Mouse (Mus musculus): ENCODE measurements at regions not wholly inside any gene's neighbourhood (a gene's known extent, or its start where the extent isn't known, plus 50 kb on each side); places are given as distances from the start of the nearest gene placed in this dataset.
"Not testable (repeated sequence)": the region's sequence is repeated elsewhere in the genome, so short reads cannot be mapped to it uniquely, and the experiment has no call there.

GRCm38 (mm10) chr8:60728339-60728738, 95.7 kb downstream of the Mfap3l start:
- DNase-seq (ENCODE audit: extremely low spot score in 1 of 2, low spot score in 2 of 2), result no peak
- intact Hi-C loops (cut with DNase I), result no loop called here

- no peak for DNase-seq (ENCODE audit: extremely low spot score in 1 of 2, low spot score in 2 of 2)
- intact Hi-C loops (cut with DNase I), result no loop called here
These were observed 99.9 kb downstream of the Mfap3l start for GRCm38 (mm10) chr8:60732545-60732944.

- no peak for DNase-seq (ENCODE audit: extremely low spot score in 1 of 2, low spot score in 2 of 2)
- intact Hi-C loops (cut with DNase I), result no loop called here
These were observed 103.3 kb downstream of the Mfap3l start for GRCm38 (mm10) chr8:60735961-60736360.

GRCm38 (mm10) chr8:60736401-60736800, 103.8 kb downstream of the Mfap3l start:
- intact Hi-C loops (cut with DNase I), result no loop called here
- no peak for DNase-seq (ENCODE audit: extremely low spot score in 1 of 2, low spot score in 2 of 2)

- no peak for DNase-seq (ENCODE audit: extremely low spot score in 1 of 2, low spot score in 2 of 2)
- intact Hi-C loops (cut with DNase I), result no loop called here
These were observed 104.3 kb downstream of the Mfap3l start for GRCm38 (mm10) chr8:60736913-60737312.

- intact Hi-C loops (cut with DNase I), result no loop called here
These were observed 105.0 kb downstream of the Mfap3l start for GRCm38 (mm10) chr8:60737616-60738015.

GRCm38 (mm10) chr8:60745877-60746276, 113.2 kb downstream of the Mfap3l start:
- intact Hi-C loops (cut with DNase I), result no loop called here
- no peak for DNase-seq (ENCODE audit: extremely low spot score in 1 of 2, low spot score in 2 of 2)

More at GRCm38 (mm10) chr8:60737616-60738015, 105.0 kb downstream of the Mfap3l start:
- DNase-seq (ENCODE audit: extremely low spot score in 1 of 2, low spot score in 2 of 2), result no peak

GRCm38 (mm10) chr8:60746486-60746885, 113.9 kb downstream of the Mfap3l start:
- DNase-seq (ENCODE audit: extremely low spot score in 1 of 2, low spot score in 2 of 2), result no peak
- intact Hi-C loops (cut with DNase I), result no loop called here

GRCm38 (mm10) chr8:60755704-60756415, 123.2 kb downstream of the Mfap3l start:
- intact Hi-C loops (cut with DNase I), result no loop called here
- DNase-seq (ENCODE audit: extremely low spot score in 1 of 2, low spot score in 2 of 2), result no peak

GRCm38 (mm10) chr8:60763959-60764358, 126.3 kb upstream of the Hpf1 start:
- intact Hi-C loops (cut with DNase I), result no loop called here

GRCm38 (mm10) chr8:60773350-60773749, 116.9 kb upstream of the Hpf1 start:
- intact Hi-C loops (cut with DNase I), result no loop called here

More at GRCm38 (mm10) chr8:60763959-60764358, 126.3 kb upstream of the Hpf1 start:
- DNase-seq (ENCODE audit: extremely low spot score in 1 of 2, low spot score in 2 of 2), result no peak

GRCm38 (mm10) chr8:60776251-60776650, 114.0 kb upstream of the Hpf1 start:
- DNase-seq (ENCODE audit: extremely low spot score in 1 of 2, low spot score in 2 of 2); intact Hi-C loops (cut with DNase I): not testable (repeated sequence)

More at GRCm38 (mm10) chr8:60773350-60773749, 116.9 kb upstream of the Hpf1 start:
- peak in 1 of 2 experiments; percentile 15 for DNase-seq (ENCODE audit: extremely low spot score in 1 of 2, low spot score in 2 of 2)

GRCm38 (mm10) chr8:60785049-60785448, 105.2 kb upstream of the Hpf1 start:
- no peak for DNase-seq (ENCODE audit: extremely low spot score in 1 of 2, low spot score in 2 of 2)

GRCm38 (mm10) chr8:60790453-60790852, 99.8 kb upstream of the Hpf1 start:
- intact Hi-C loops (cut with DNase I), result no loop called here
- DNase-seq (ENCODE audit: extremely low spot score in 1 of 2, low spot score in 2 of 2), result no peak

More at GRCm38 (mm10) chr8:60785049-60785448, 105.2 kb upstream of the Hpf1 start:
- intact Hi-C loops (cut with DNase I), result no loop called here

GRCm38 (mm10) chr8:60792518-60792917, 97.7 kb upstream of the Hpf1 start:
- intact Hi-C loops (cut with DNase I), result no loop called here
- DNase-seq (ENCODE audit: extremely low spot score in 1 of 2, low spot score in 2 of 2), result no peak

GRCm38 (mm10) chr8:60804787-60805186, 85.4 kb upstream of the Hpf1 start:
- intact Hi-C loops (cut with DNase I), result no loop called here
- no peak for DNase-seq (ENCODE audit: extremely low spot score in 1 of 2, low spot score in 2 of 2)

- DNase-seq (ENCODE audit: extremely low spot score in 1 of 2, low spot score in 2 of 2), result no peak
- intact Hi-C loops (cut with DNase I), result loop anchor here (2.0 kb wide), 1 partner anchor 28 kb away; no protein-coding TSS in a partner anchor
These were observed 83.4 kb upstream of the Hpf1 start for GRCm38 (mm10) chr8:60806772-60807171.

- intact Hi-C loops (cut with DNase I), result no loop called here
- no peak for DNase-seq (ENCODE audit: extremely low spot score in 1 of 2, low spot score in 2 of 2)
These were observed 80.4 kb upstream of the Hpf1 start for GRCm38 (mm10) chr8:60809806-60810205.

GRCm38 (mm10) chr8:60810955-60811354, 79.3 kb upstream of the Hpf1 start:
- intact Hi-C loops (cut with DNase I), result no loop called here
- no peak for DNase-seq (ENCODE audit: extremely low spot score in 1 of 2, low spot score in 2 of 2)

- intact Hi-C loops (cut with DNase I), result no loop called here
- no peak for DNase-seq (ENCODE audit: extremely low spot score in 1 of 2, low spot score in 2 of 2)
These were observed 64.4 kb upstream of the Hpf1 start for GRCm38 (mm10) chr8:60825676-60826442.
